Mouse (Mus musculus) liver, postnatal 0 days (tissue): Measurements from ENCODE around the gene Glb1. TPM values are rescaled to one million over a fixed set of nuclear protein-coding genes. Genes with fewer than 3 reads are reported as not detected.
"Not testable (repeated sequence)": the region's sequence is repeated elsewhere in the genome, so short reads cannot be mapped to it uniquely, and the experiment has no call there.

Experiments
- ATAC-seq: fragments of 200-750 bp; cut with Nextera tagmentation; 2 replicates; pipeline ENCODE4 v1.8.0; 2017; ENCODE audit warnings: mild to moderate bottlenecking, moderate library complexity
- DNase-seq: peaks from one replicate; pipeline ENCODE4 v3.0.0-alpha.2; 2016
- H3K27ac ChIP-seq: fragments of 300-500 bp; sonication (generic); 2 replicates; pipeline ENCODE4 v1.5.1; 2014; ENCODE audit warnings: antibody characterized with exemption, moderate library complexity, mild to moderate bottlenecking, low read depth
- H3K27me3 ChIP-seq: fragments of 300-500 bp; sonication (generic); 2 replicates; pipeline ENCODE4 v1.6.1; 2014; ENCODE audit warnings: low read length, control low read depth, mixed read lengths; ENCODE audit not compliant: insufficient read depth
- H3K36me3 ChIP-seq: fragments of 300-500 bp; sonication (generic); replicated peaks from 2 replicates; pipeline ENCODE4 v1.6.1; 2014; ENCODE audit warnings: mild to moderate bottlenecking, control low read depth, low read length, moderate library complexity, mixed read lengths; ENCODE audit not compliant: insufficient read depth
- H3K4me1 ChIP-seq: fragments of 300-500 bp; sonication (generic); 2 replicates; pipeline ENCODE4 v1.6.1; 2014; ENCODE audit warnings: antibody characterized with exemption, mild to moderate bottlenecking, control low read depth; ENCODE audit not compliant: insufficient read depth
- H3K4me2 ChIP-seq: fragments of 300-500 bp; sonication (generic); 2 replicates; pipeline ENCODE4 v1.6.1; 2014; ENCODE audit warnings: low read depth, mild to moderate bottlenecking, low read length, moderate library complexity, mixed read lengths
- H3K4me3 ChIP-seq: fragments of 300-500 bp; sonication (generic); 2 replicates; pipeline ENCODE4 v1.5.1; 2014; ENCODE audit warnings: low read depth, low read length
- H3K9ac ChIP-seq: fragments of 300-500 bp; sonication (generic); replicated peaks from 2 replicates; pipeline ENCODE4 v1.6.1; 2014; ENCODE audit warnings: mild to moderate bottlenecking, moderate library complexity
- H3K9me3 ChIP-seq: fragments of 300-500 bp; sonication (generic); 2 replicates; pipeline ENCODE4 v1.6.1; 2016; ENCODE audit warnings: mild to moderate bottlenecking, control low read depth, low read length, mixed read lengths
- CTCF ChIP-seq: sonication (generic); IDR thresholded peaks from 2 replicates; pipeline ENCODE4 v1.5.1; 2016; ENCODE audit warnings: antibody characterized with exemption, low read depth
- EP300 ChIP-seq: IDR thresholded peaks from 2 replicates; pipeline ENCODE4 v1.6.1; 2016; ENCODE audit warnings: antibody characterized with exemption, low read depth, mild to moderate bottlenecking
- WGBS: fragments of 180-500 bp; shearing (Covaris S2); extraction: QIAGEN DNeasy Blood & Tissue Kit; methylation state at CpG from one replicate; pipeline ENCODE4 v1.1.7; 2014; ENCODE audit not compliant: insufficient replicate concordance; 5-methylcytosine and 5-hydroxymethylcytosine counted together
- polyA plus RNA-seq: library from polyadenylated mRNA; unstranded; fragments of >200 nt; fragmentation: Nextera tagmentation; extraction: Ambion mirVana; gene quantifications from 2 replicates; pipeline ENCODE4 v1.2.1, GENCODE M21; 2015

Gene Glb1
- polyA plus RNA-seq, 1 experiment from 2014 or later: 10.3 TPM

GRCm38 (mm10) chr9:114387086-114387485 is 13.8 kb upstream of the Glb1 start:
- 67% methylated on average over 6 of the region's 6 CpGs for WGBS
- no peak overlapping the region for H3K27ac ChIP-seq
- H3K9me3 ChIP-seq: no peaks in the 10 kb centered on the region
- no peak for ATAC-seq
- no peak overlapping the region for H3K9ac ChIP-seq
- peaks cover 8% of the 10 kb centered on the region for H3K4me1 ChIP-seq
- no peak for TF ChIP-seq EP300
- TF ChIP-seq CTCF: no peak
- no peaks in the 10 kb centered on the region for H3K27me3 ChIP-seq
- no peak for DNase-seq
- no peak overlapping the region for H3K4me3 ChIP-seq
- H3K36me3 ChIP-seq: no peaks in the 10 kb centered on the region
- H3K4me2 ChIP-seq: no peak overlapping the region

- no peaks in the 10 kb centered on the region for H3K9me3 ChIP-seq
- no peaks in the 10 kb centered on the region for H3K36me3 ChIP-seq
- H3K4me1 ChIP-seq: peaks cover 8% of the 10 kb centered on the region
- DNase-seq (no peak), ATAC-seq (no peak)
- WGBS: 86% methylated on average over 8 of the region's 8 CpGs
- H3K27ac ChIP-seq: no peak overlapping the region
- H3K4me2 ChIP-seq: no peak overlapping the region
- H3K4me3 ChIP-seq: no peak overlapping the region
- H3K27me3 ChIP-seq: no peaks in the 10 kb centered on the region
- TF ChIP-seq CTCF: no peak
- no peak overlapping the region for H3K9ac ChIP-seq
These were observed 12.6 kb upstream of the Glb1 start for GRCm38 (mm10) chr9:114388288-114388687.

- ATAC-seq (no peak), DNase-seq (no peak)
- H3K9ac ChIP-seq: no peak overlapping the region
- H3K27me3 ChIP-seq: no peaks in the 10 kb centered on the region
- H3K27ac ChIP-seq: no peak overlapping the region
- WGBS: 78% methylated on average over 3 of the region's 3 CpGs
- H3K4me3 ChIP-seq: no peak overlapping the region
- H3K4me1 ChIP-seq: peaks cover 8% of the 10 kb centered on the region
- TF ChIP-seq EP300: no peak
- TF ChIP-seq CTCF: no peak
- no peaks in the 10 kb centered on the region for H3K9me3 ChIP-seq
- H3K36me3 ChIP-seq: no peaks in the 10 kb centered on the region
- H3K4me2 ChIP-seq: no peak overlapping the region
These were observed 12.0 kb upstream of the Glb1 start for GRCm38 (mm10) chr9:114388701-114389370.

GRCm38 (mm10) chr9:114389371-114389904 is 11.4 kb upstream of the Glb1 start:
- Histone ChIP-seq H3K9me3 (no peaks in the 10 kb centered on the region), H3K27ac (no peak overlapping the region), H3K4me2 (peak overlapping the region; percentile 95), H3K4me1 (peaks cover 8% of the 10 kb centered on the region), H3K4me3 (peak overlapping the region; percentile 65; the same call in 1 of the 2 replicates), H3K9ac (no peak overlapping the region), H3K27me3 (no peaks in the 10 kb centered on the region), H3K36me3 (no peaks in the 10 kb centered on the region)
- DNase-seq (no peak), ATAC-seq (peak; percentile 15)
- no peak for TF ChIP-seq EP300
- TF ChIP-seq CTCF: peak; percentile 57
- WGBS: 74% methylated on average over 8 of the region's 8 CpGs

GRCm38 (mm10) chr9:114389905-114390748 is 10.7 kb upstream of the Glb1 start, which contains the start of gene Crtap:
Gene Crtap (minus strand): TSS chr9:114390675.
- 2% methylated on average over 72 of the region's 96 CpGs for WGBS
- peak within 1 kb of the TSS; percentile 65 for H3K4me3 ChIP-seq
- H3K4me1 ChIP-seq: peaks cover 11% of the 10 kb centered on the region
- TF ChIP-seq CTCF (no peak), EP300 (no peak)
- H3K9ac ChIP-seq: peak within 1 kb of the TSS; percentile 67
- peak within 1 kb of the TSS; percentile 95 for H3K4me2 ChIP-seq
- ATAC-seq (peak; percentile 73), DNase-seq (peak; percentile 81)
- H3K27me3 ChIP-seq: no peaks in the 10 kb centered on the region
- H3K9me3 ChIP-seq: no peaks in the 10 kb centered on the region
- peak within 1 kb of the TSS; percentile 30; the same call in 1 of the 2 replicates for H3K27ac ChIP-seq
- no peaks in the 10 kb centered on the region for H3K36me3 ChIP-seq

- Histone ChIP-seq H3K4me1 (peaks cover 11% of the 10 kb centered on the region), H3K9ac (peak overlapping the region; percentile 67), H3K4me3 (peak overlapping the region; percentile 65), H3K27ac (no peak overlapping the region), H3K27me3 (no peaks in the 10 kb centered on the region), H3K36me3 (no peaks in the 10 kb centered on the region), H3K9me3 (no peaks in the 10 kb centered on the region), H3K4me2 (peak overlapping the region; percentile 95)
- 2% methylated on average over 10 of the region's 10 CpGs for WGBS
- no peak for ATAC-seq
- TF ChIP-seq EP300 (no peak), CTCF (no peak)
- no peak for DNase-seq
These were observed 10.2 kb upstream of the Glb1 start for GRCm38 (mm10) chr9:114390749-114391075.

GRCm38 (mm10) chr9:114394136-114394535 is 6.7 kb upstream of the Glb1 start:
- not testable (repeated sequence) for H3K4me3 ChIP-seq, H3K36me3 ChIP-seq, H3K4me2 ChIP-seq, H3K9me3 ChIP-seq, H3K9ac ChIP-seq, ATAC-seq, DNase-seq, H3K27me3 ChIP-seq, H3K27ac ChIP-seq
- peaks cover 11% of the 10 kb centered on the region for H3K4me1 ChIP-seq
- 53% methylated on average over 6 of the region's 6 CpGs for WGBS
